Mouse (Mus musculus) embryo, embryonic 11 days (tissue): ENCODE measurements at regions not wholly inside any gene's neighbourhood (a gene's known extent, or its start where the extent isn't known, plus 50 kb on each side); places are given as distances from the start of the nearest gene placed in this dataset.

ENCODE experiments used
- DNase-seq: peaks from one replicate; pipeline ENCODE4 v3.0.0-alpha.2; 2015

DNA sequence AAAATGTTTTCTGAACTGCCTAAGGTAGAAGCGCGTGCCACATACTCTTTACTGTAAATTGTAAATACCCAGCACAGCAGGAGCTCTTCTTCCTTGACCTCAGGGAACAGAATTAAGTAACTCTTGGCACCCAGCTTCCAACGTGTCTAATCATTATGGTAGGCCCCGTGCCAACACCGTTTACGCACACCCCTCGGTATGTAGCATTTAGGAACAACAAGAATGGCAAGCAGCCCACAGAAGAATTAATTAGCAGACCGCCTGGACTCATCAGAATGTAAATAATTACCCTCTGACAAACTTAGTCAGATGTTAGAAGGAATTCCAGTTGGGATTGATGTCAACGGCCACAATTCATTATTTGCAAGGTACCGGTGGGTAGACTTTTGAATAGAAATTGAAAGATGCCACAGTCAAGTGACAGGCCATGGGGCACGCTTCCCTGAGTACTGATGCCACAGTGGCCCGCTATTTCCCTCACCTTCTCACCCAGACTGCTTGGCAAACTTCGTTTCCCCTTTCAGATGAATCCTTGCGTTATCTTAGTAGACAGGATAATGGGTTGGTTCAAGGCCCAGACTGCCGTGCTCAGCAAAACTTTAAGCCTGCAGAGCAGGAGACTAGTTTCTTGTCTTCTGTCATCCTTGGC, 81.2 kb upstream of the Galnt5 start:
- no peak for DNase-seq

DNA sequence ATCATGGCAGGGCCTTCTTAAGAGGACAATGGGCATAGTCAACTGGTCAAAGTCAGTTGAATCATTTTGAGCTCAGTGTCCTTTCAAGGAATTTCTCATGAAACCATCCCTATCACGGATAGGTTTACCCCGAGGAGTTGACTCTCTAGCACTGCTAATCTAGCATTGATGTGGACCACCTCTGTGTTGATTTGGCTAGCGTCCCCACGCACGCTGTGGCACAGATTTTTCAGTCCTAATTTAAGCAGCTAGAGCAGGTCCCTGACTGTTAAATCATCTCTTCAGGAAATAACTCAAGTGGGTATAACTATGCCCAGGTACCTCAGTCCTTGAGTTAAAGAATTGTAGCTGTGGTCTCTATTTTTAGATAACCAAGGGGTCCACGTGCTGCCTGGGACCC, 80.0 kb upstream of the Galnt5 start:
- DNase-seq = no peak

GRCm38 (mm10) chr2:57919102-57919731, 78.5 kb upstream of the Galnt5 start:
- peak; percentile 69 for DNase-seq

DNA sequence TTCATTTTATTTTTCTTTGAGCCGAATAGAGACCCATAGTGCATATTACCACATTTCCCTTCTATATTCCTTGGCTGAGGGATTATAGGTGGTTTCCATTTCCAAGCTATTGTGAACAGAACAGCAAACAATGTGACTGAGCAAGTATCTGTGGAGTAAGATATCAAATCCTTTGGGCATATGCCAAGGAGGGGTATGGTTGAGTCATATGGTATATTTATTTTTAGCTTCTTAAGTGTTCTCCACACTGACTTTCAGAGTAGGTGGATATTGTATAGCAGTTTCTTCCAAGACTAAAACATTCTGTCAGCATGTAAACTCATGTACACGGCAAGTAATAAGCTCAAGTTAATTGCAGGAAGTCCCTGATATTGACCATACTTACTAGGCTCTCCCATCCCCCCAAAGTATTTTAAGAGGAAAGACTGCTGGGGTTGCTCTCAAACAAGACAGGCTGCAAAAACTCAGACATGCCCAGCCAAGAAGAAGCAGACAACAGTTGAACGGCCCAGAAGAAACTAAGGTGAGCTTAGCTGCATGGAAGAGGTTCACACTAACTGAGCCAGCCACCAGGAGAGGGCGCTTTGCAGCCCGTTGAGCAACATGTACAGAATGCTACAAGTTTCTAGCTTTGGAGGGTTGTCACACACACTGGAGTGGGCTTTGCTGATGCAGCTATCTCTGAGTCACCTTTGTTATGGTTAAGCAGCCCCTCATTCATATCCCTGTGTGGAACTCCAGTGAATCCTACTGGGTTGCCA, 63.4 kb upstream of the Galnt5 start:
- DNase-seq = peak; percentile 28
